ENCODE assay signal across 27 mouse cellular contexts in the genomic region with DNA sequence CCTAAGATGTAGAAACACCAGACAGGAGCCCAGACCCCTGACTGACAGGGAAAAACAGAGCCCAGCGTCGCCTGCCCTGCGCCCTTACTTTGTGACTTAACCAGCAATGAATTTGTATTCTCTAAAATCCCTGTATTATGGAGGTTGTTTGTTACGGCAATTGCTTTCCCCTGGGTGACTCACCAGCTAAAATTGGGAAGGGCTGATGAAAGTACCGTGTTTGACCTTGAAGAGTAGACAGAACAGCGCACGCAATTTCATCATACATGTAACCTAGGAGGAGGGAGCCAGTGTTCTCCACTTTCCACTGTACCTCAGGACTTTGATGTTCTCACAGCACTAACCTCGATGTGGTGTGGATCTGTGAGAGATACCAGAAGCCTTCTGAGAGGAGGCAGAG. TPM values are rescaled to one million over a fixed set of nuclear protein-coding genes. Genes with fewer than 3 reads are reported as not detected.
DNase-seq lines count a peak whose midpoint lies in the region; ATAC-seq and TF ChIP-seq lines count a peak whose summit lies in the region.
"Had no signal": no experiment of that assay in that cellular context is flagged by ENCODE, and none has a peak within 500 bp of the region (broad histone marks: within the 10 kb centered on the region; RNA-seq: fewer than 3 reads in every experiment).

No protein-coding gene starts in this region.

- no peaks in the 10 kb centered on the region for H3K27me3 ChIP-seq in neural tube, embryonic 11.5 days (ENCODE audit: control insufficient read depth, insufficient read depth, low read length)
- H3K27me3 ChIP-seq in intestine, postnatal 0 days (replicated peaks; ENCODE audit: control insufficient read depth, insufficient read depth, low read length) = no peaks in the 10 kb centered on the region
- H3K27me3 ChIP-seq: CH12.LX; embryonic facial prominence, embryonic 15.5 days; heart, embryonic 15.5 days; hindbrain, embryonic 15.5 days; intestine, embryonic 15.5 days; limb, embryonic 12.5 days; liver, embryonic 15.5 days; midbrain, embryonic 15.5 days; neural tube, embryonic 15.5 days had no signal

- H3K27ac ChIP-seq in neural tube, embryonic 11.5 days (ENCODE audit: low read depth, low read length) = no peak overlapping the region
- H3K27ac ChIP-seq in intestine, postnatal 0 days (ENCODE audit: low read depth, low read length) = no peak overlapping the region
- H3K27ac ChIP-seq: embryonic facial prominence, embryonic 15.5 days; gastrocnemius, adult 2 months; heart, embryonic 15.5 days; hindbrain, embryonic 15.5 days; intestine, embryonic 15.5 days; layer of hippocampus, adult 2 months; limb, embryonic 12.5 days; midbrain, embryonic 15.5 days; neural tube, embryonic 15.5 days had no signal

- WGBS in neural tube, embryonic 11.5 days = 84% methylated on average over 8 of the region's 8 CpGs
- 83% methylated on average over 8 of the region's 8 CpGs for WGBS in intestine, postnatal 0 days

- H3K9ac ChIP-seq in neural tube, embryonic 11.5 days (ENCODE audit: low read length) = peak overlapping the region; percentile 26; the same call in 1 of the 2 replicates
- no peak overlapping the region for H3K9ac ChIP-seq in intestine, postnatal 0 days (ENCODE audit: low read depth, low read length)
- H3K9ac ChIP-seq: embryonic facial prominence, embryonic 15.5 days; heart, embryonic 15.5 days; hindbrain, embryonic 15.5 days; intestine, embryonic 15.5 days; limb, embryonic 12.5 days; liver, embryonic 15.5 days; midbrain, embryonic 15.5 days; neural tube, embryonic 15.5 days had no signal

- no peaks in the 10 kb centered on the region for H3K36me3 ChIP-seq in neural tube, embryonic 11.5 days (ENCODE audit: control insufficient read depth, insufficient read depth, low read length)
- no peaks in the 10 kb centered on the region; the same call in 1 of the 2 replicates for H3K36me3 ChIP-seq in intestine, postnatal 0 days (ENCODE audit: control insufficient read depth, insufficient read depth)
- H3K36me3 ChIP-seq: embryonic facial prominence, embryonic 15.5 days; heart, embryonic 15.5 days; hindbrain, embryonic 15.5 days; intestine, embryonic 15.5 days; limb, embryonic 12.5 days; midbrain, embryonic 15.5 days; neural tube, embryonic 15.5 days had no signal

- no peaks in the 10 kb centered on the region for H3K9me3 ChIP-seq in neural tube, embryonic 11.5 days (ENCODE audit: control insufficient read depth, low read length)
- no peaks in the 10 kb centered on the region for H3K9me3 ChIP-seq in intestine, postnatal 0 days (ENCODE audit: control insufficient read depth)
- H3K9me3 ChIP-seq: embryonic facial prominence, embryonic 15.5 days; heart, embryonic 15.5 days; hindbrain, embryonic 15.5 days; intestine, embryonic 15.5 days; limb, embryonic 12.5 days; liver, embryonic 15.5 days; midbrain, embryonic 15.5 days; neural tube, embryonic 15.5 days had no signal

- DNase-seq in adrenal gland, adult 8-10 months = peak; percentile 69
- DNase-seq in adrenal gland, postnatal 4 days (ENCODE audit: low spot score in 2 of 2) = no peak
- DNase-seq in neural tube, embryonic 11.5 days (ENCODE audit: low spot score) = no peak
- DNase-seq in neural tube, embryonic 10.5 days (ENCODE audit: extremely low spot score, low spot score) = no peak
- peak; percentile 61 to 63 for DNase-seq in adrenal gland, postnatal 36 days
- no peak for DNase-seq in MN1 (ENCODE audit: low spot score)
- DNase-seq: B cell, adult 2 months; cerebellum, adult 11 months; cerebellum, adult 9-11 months; gastrocnemius, adult 2 months; heart, postnatal 4 days; kidney, adult 9 months; kidney, postnatal 14 days; lung, postnatal 4 days had no signal

- no peak overlapping the region for H3K4me2 ChIP-seq in neural tube, embryonic 11.5 days (ENCODE audit: low read depth)
- H3K4me2 ChIP-seq in intestine, postnatal 0 days (replicated peaks; ENCODE audit: low read depth) = no peak overlapping the region
- H3K4me2 ChIP-seq: embryonic facial prominence, embryonic 15.5 days; heart, embryonic 15.5 days; hindbrain, embryonic 15.5 days; intestine, embryonic 15.5 days; limb, embryonic 12.5 days; liver, embryonic 15.5 days; midbrain, embryonic 15.5 days; neural tube, embryonic 15.5 days had no signal

- ATAC-seq in neural tube, embryonic 11.5 days (ENCODE audit: insufficient read depth, low FRiP score, low TSS enrichment) = no peak
- no peak for ATAC-seq in intestine, postnatal 0 days
- ATAC-seq: forebrain, embryonic 14.5 days; intestine, embryonic 15.5 days; midbrain, embryonic 15.5 days had no signal

- no peak for TF ChIP-seq CTCF in intestine, postnatal 0 days (IDR thresholded peaks at IDR 0.05; ENCODE audit: low read depth)

- no peak overlapping the region for H3K4me3 ChIP-seq in neural tube, embryonic 11.5 days (ENCODE audit: low read depth, low read length)
- no peak overlapping the region for H3K4me3 ChIP-seq in intestine, postnatal 0 days (ENCODE audit: low read depth, low read length)
- H3K4me3 ChIP-seq: embryonic facial prominence, embryonic 15.5 days; gastrocnemius, adult 2 months; heart, embryonic 15.5 days; hindbrain, embryonic 15.5 days; intestine, embryonic 15.5 days; layer of hippocampus, adult 2 months; limb, embryonic 12.5 days; liver, embryonic 15.5 days; midbrain, embryonic 15.5 days; myocyte; neural tube, embryonic 15.5 days had no signal

- 0 out of 2 replicates have a peak, but pooled peaks cover 3% of the 10 kb centered on the region for H3K4me1 ChIP-seq in neural tube, embryonic 11.5 days (ENCODE audit: control insufficient read depth, insufficient read depth, low read length)
- H3K4me1 ChIP-seq in intestine, postnatal 0 days (replicated peaks; ENCODE audit: control insufficient read depth, insufficient read depth, low read length) = no peaks in the 10 kb centered on the region
- H3K4me1 ChIP-seq: intestine, embryonic 15.5 days had no signal

RNA-seq across cellular contexts. Expression of a gene that starts 4.8 kb away (rescaled TPM):
- total RNA-seq in adrenal gland, adult 8-10 months (2022) = 10 to 100 TPM; 26.3 to 39.8 (median 36.7) TPM
- 10 to 100 TPM; 40.8 to 44.7 TPM for total RNA-seq in adrenal gland, postnatal 4 days (2021)
- 41.3 and 44.4 TPM in 2 replicates for polyA plus RNA-seq in neural tube, embryonic 11.5 days (2014; fragmentation: Nextera tagmentation; extraction: Ambion mirVana)
- total RNA-seq in adrenal gland, postnatal 36 days (2021) = 10 to 100 TPM; 26.5 to 31.9 TPM
- 20.9 and 21.7 TPM in 2 replicates for polyA plus RNA-seq in intestine, postnatal 0 days (2015; fragmentation: Nextera tagmentation; extraction: Ambion mirVana)

RNA-seq across cellular contexts. Expression of a gene that starts 4.8 kb away (rescaled TPM):
- 10 to 100 TPM; 13.4 to 37.5 (median 24.8) TPM for total RNA-seq in adrenal gland, adult 8-10 months (2022)
- total RNA-seq in adrenal gland, postnatal 4 days (2021) = 10 to 100 TPM; 41.4 to 43.6 TPM
- 2.8 and 3.0 TPM in 2 replicates for polyA plus RNA-seq in neural tube, embryonic 11.5 days (2014; fragmentation: Nextera tagmentation; extraction: Ambion mirVana)
- 10 to 100 TPM; 18.2 to 28.0 TPM for total RNA-seq in adrenal gland, postnatal 36 days (2021)
- polyA plus RNA-seq in intestine, postnatal 0 days (2015; fragmentation: Nextera tagmentation; extraction: Ambion mirVana) = 62.8 and 78.9 TPM in 2 replicates
- total RNA-seq: CH12.LX had no signal

Comparison
In these comparisons a context has a peak if more than half of its experiments do, and no peak if none do; other contexts are left out.
1. DNase-seq: peak in adrenal gland, adult 8-10 months (single experiment) and adrenal gland, postnatal 36 days (2 of 2); none in adrenal gland, postnatal 4 days (0 of 2), neural tube, embryonic 11.5 days (single experiment), neural tube, embryonic 10.5 days (single experiment) and MN1 (single experiment).